Mouse (Mus musculus) spleen, adult 2 months (tissue): ENCODE measurements at regions not wholly inside any gene's neighbourhood (a gene's known extent, or its start where the extent isn't known, plus 50 kb on each side); places are given as distances from the start of the nearest gene placed in this dataset.

ENCODE experiments used
- CTCF ChIP-seq: fragments of 200-500 bp; IDR thresholded peaks from 2 replicates; pipeline ENCODE4 v1.5.1; 2011; ENCODE audit warnings: mild to moderate bottlenecking, inconsistent platforms; ENCODE audit not compliant: insufficient read depth, insufficient read length, insufficient replicate concordance; ENCODE audit errors: extremely low read depth
- POLR2A ChIP-seq: fragments of 200-500 bp; IDR thresholded peaks from 2 replicates; pipeline ENCODE4 v1.6.1; 2011; ENCODE audit warnings: low read depth, low read length, inconsistent platforms

DNA sequence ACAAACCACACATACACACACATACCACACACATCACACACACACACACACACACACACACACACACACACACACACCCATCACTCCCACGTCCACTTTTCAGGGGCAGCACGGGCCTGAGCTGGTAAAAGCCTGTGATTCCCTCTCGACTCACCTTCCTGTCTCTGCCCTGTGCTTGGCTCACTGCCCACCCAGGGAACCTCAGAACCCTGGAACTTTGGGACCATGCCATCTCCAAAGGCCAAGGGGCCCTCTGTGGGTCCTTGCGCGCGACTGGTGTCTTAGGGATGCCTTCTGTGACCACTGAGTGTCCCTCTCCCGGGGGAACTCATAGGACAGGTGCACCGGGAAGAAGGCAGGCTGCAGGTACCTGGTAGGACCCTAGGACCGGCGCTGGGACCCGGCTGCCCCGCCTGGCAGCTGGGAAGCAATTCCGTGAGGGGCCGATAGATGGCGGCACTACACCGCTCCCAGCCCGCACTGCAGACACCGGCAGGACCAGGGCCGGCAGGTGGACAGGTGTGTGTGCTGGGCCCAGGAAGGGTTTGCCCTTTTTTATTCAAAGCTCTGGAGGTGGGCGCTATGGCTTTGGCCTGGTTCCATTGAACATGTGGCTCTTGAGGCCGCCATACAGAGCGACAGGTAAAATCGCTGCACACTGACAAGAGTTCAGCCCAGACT is 73.0 kb upstream of the 4931429L15Rik start:
- no peak for TF ChIP-seq POLR2A
- TF ChIP-seq CTCF, result peak; percentile 66; the same call in 1 of the 2 replicates
